Mouse (Mus musculus) forebrain, embryonic 10.5 days (tissue): ENCODE data around the gene Rhox4b. TPM values are rescaled to one million over a fixed set of nuclear protein-coding genes. Genes with fewer than 3 reads are reported as not detected.
"Not testable (repeated sequence)": the region's sequence is repeated elsewhere in the genome, so short reads cannot be mapped to it uniquely, and the experiment has no call there.

Experiments
- DNase-seq: peaks from one replicate; pipeline ENCODE4 v3.0.0-alpha.2; 2017; ENCODE audit warnings: low spot score; ENCODE audit errors: extremely low spot score
- H3K27ac ChIP-seq: fragments of 300-500 bp; sonication (generic); 2 replicates; pipeline ENCODE4 v1.5.1; 2016; ENCODE audit warnings: mild to moderate bottlenecking
- H3K27me3 ChIP-seq: fragments of 300-500 bp; sonication (generic); 2 replicates; pipeline ENCODE4 v1.6.1; 2016; ENCODE audit warnings: mild to moderate bottlenecking; ENCODE audit not compliant: poor library complexity, severe bottlenecking
- H3K36me3 ChIP-seq: fragments of 300-500 bp; sonication (generic); replicated peaks from 2 replicates; pipeline ENCODE4 v1.6.1; 2016; ENCODE audit warnings: mild to moderate bottlenecking, moderate library complexity
- H3K4me1 ChIP-seq: fragments of 300-500 bp; sonication (generic); 2 replicates; pipeline ENCODE4 v1.6.1; 2016
- H3K4me3 ChIP-seq: fragments of 300-500 bp; sonication (generic); 2 replicates; pipeline ENCODE4 v1.5.1; 2016; ENCODE audit warnings: mild to moderate bottlenecking, moderate library complexity
- H3K9me3 ChIP-seq: fragments of 300-500 bp; sonication (generic); 2 replicates; pipeline ENCODE4 v1.6.1; 2016; ENCODE audit warnings: mild to moderate bottlenecking, moderate library complexity
- WGBS: fragments of 180-500 bp; shearing (Covaris S2); methylation state at CpG from one replicate; pipeline ENCODE4 v1.1.7; 2016; 5-methylcytosine and 5-hydroxymethylcytosine counted together
- polyA plus RNA-seq: library from polyadenylated mRNA; unstranded; fragments of >200 nt; fragmentation: Nextera tagmentation; extraction: Ambion mirVana; gene quantifications from 2 replicates; pipeline ENCODE4 v1.2.1, GENCODE M21; 2016

Rhox4b gene
- polyA plus RNA-seq: not detected in 2 replicates

DNA sequence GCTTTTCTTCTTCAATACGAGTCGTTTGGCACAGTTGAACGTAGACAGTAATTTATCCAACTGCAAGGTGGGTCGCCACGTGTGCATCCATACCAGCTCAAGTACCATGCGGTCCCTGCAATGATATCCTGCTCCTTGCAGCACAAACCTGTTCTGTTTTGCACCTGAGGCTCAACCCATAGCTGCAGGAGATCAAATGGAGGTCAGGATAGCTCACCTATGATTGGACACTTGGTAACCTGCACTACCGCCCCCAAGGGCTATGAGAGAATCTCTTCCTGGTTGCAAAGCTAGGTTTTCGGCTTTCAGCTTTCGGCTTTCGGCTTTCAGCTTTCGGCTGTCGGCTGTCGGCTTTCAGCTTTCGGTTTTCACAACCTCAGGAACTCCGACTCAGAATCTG, at the start of gene Rhox4b:
TSS of gene Rhox4b (plus strand) at position 301 of the 400 bp plus-strand sequence.
- not testable (repeated sequence) for H3K9me3 ChIP-seq, H3K36me3 ChIP-seq, DNase-seq, H3K27me3 ChIP-seq, H3K4me1 ChIP-seq, H3K4me3 ChIP-seq, H3K27ac ChIP-seq
- WGBS: 93% methylated on average over 15 of the region's 15 CpGs

DNA sequence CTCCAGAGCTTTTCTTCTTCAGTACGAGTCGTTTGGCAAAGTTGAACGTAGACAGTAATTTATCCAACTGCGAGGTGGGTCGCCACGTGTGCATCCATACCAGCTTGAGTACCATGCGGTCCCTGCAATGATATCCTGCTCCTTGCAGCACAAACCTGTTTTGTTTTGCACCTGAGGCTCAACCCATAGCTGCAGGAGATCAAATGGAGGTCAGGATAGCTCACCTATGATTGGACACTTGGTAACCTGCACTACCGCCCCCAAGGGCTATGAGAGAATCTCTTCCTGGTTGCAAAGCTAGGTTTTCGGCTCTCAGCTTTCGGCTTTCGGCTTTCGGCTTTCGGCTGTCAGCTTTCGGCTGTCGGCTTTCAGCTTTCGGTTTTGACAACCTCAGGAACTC, 41.7 kb upstream of the Rhox4b start, which contains the start of gene Rhox4a2:
TSS of gene Rhox4a2 (plus strand) at position 301 of the 400 bp plus-strand sequence.
- H3K27me3 ChIP-seq, H3K36me3 ChIP-seq, H3K4me1 ChIP-seq, H3K4me3 ChIP-seq, H3K27ac ChIP-seq, DNase-seq, H3K9me3 ChIP-seq: not testable (repeated sequence)
- WGBS: 90% methylated on average over 9 of the region's 16 CpGs

DNA sequence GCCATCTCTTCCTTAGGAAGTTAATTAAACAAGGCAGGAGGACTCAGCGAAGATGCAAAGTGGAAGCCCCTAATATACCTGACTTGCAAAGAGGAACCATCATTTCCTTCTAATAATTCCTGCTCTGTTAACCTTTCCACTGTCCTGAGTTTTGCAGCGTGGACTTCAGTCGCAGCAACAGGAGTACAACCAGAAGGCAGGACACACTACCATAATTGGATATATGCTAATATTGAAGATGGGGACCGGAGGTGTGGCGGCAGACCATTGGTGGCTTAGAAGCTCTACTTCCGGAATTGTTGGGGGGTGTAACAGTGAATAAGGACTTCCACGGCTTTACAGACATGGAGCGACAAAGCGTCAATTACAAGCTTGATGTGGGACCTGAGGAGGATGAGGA, 20.5 kb upstream of the Rhox4b start, which contains the start of gene Rhox2b:
TSS of gene Rhox2b (plus strand) at position 301 of the 400 bp plus-strand sequence.
- H3K27me3 ChIP-seq, H3K4me3 ChIP-seq, DNase-seq, H3K9me3 ChIP-seq, H3K36me3 ChIP-seq, H3K27ac ChIP-seq, H3K4me1 ChIP-seq: not testable (repeated sequence)
- no CpG with 5 or more reads among the region's 9 CpGs for WGBS

GRCm38 (mm10) chrX:37453380-37453779, 21.1 kb downstream of the Rhox4b start, which contains the start of gene Rhox2c:
Gene Rhox2c (plus strand): TSS chrX:37453680.
- not testable (repeated sequence) for DNase-seq, H3K27me3 ChIP-seq, H3K9me3 ChIP-seq, H3K27ac ChIP-seq, H3K4me1 ChIP-seq, H3K4me3 ChIP-seq, H3K36me3 ChIP-seq
- 90% methylated on average over 8 of the region's 10 CpGs for WGBS

GRCm38 (mm10) chrX:37458285-37458684, 26.0 kb downstream of the Rhox4b start, which contains the start of gene Rhox3c:
Gene Rhox3c (plus strand): TSS chrX:37458585.
- H3K27me3 ChIP-seq, H3K4me1 ChIP-seq, DNase-seq, H3K27ac ChIP-seq, H3K4me3 ChIP-seq, H3K9me3 ChIP-seq, H3K36me3 ChIP-seq: not testable (repeated sequence)
- 98% methylated on average over 3 of the region's 4 CpGs for WGBS

DNA sequence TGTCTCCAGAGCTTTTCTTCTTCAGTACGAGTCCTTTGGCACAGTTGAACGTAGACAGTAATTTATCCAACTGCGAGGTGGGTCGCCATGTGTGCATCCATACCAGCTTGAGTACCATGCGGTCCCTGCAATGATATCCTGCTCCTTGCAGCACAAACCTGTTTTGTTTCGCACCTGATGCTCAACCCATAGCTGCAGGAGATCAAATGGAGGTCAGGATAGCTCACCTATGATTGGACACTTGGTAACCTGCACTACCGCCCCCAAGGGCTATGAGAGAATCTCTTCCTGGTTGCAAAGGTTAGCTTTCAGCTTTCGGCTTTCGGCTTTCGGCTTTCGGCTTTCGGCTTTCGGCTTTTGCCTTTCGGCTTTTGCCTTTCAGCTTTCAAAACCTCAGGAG, 47.7 kb downstream of the Rhox4b start, which contains the start of gene Rhox4c:
TSS of gene Rhox4c (plus strand) at position 301 of the 400 bp plus-strand sequence.
- H3K4me3 ChIP-seq, DNase-seq, H3K27ac ChIP-seq, H3K4me1 ChIP-seq, H3K36me3 ChIP-seq, H3K9me3 ChIP-seq, H3K27me3 ChIP-seq: not testable (repeated sequence)
- 93% methylated on average over 14 of the region's 14 CpGs for WGBS

Other genes starting within 250 kb of the Rhox4b start
- gene Ndufa1, start 241.3 kb upstream of the Rhox4b start, polyA plus RNA-seq: 376 and 385 TPM in 2 replicates
- gene Rnf113a1, start 241.2 kb upstream of the Rhox4b start, polyA plus RNA-seq: 11.2 and 12.9 TPM in 2 replicates
- not detected in 2 replicates for gene Gm9, start 221.5 kb upstream of the Rhox4b start, polyA plus RNA-seq
- not detected in 2 replicates for gene Rhox1, start 210.2 kb upstream of the Rhox4b start, polyA plus RNA-seq
- gene Rhox2a, start 187.5 kb upstream of the Rhox4b start, polyA plus RNA-seq: not detected in 2 replicates
- gene Rhox3a, start 182.6 kb upstream of the Rhox4b start, polyA plus RNA-seq: not detected in 2 replicates
- gene Rhox4a, start 167.2 kb upstream of the Rhox4b start, polyA plus RNA-seq: not detected in 2 replicates
- gene Rhox3a2, start 52.5 kb upstream of the Rhox4b start, polyA plus RNA-seq: not detected in 2 replicates
- 0.27 and 0.32 TPM in 2 replicates for gene Rhox4a2, start 41.6 kb upstream of the Rhox4b start, polyA plus RNA-seq
- not detected in 2 replicates for gene Rhox2b, start 20.4 kb upstream of the Rhox4b start, polyA plus RNA-seq
- 0.43 and 0.77 TPM in 2 replicates for gene Rhox2c, start 21.2 kb downstream of the Rhox4b start, polyA plus RNA-seq
- not detected in 2 replicates for gene Rhox3c, start 26.1 kb downstream of the Rhox4b start, polyA plus RNA-seq
- gene Rhox4c, start 47.8 kb downstream of the Rhox4b start, polyA plus RNA-seq: not detected in 2 replicates
- gene Rhox2d, start 60.9 kb downstream of the Rhox4b start, polyA plus RNA-seq: not detected in 2 replicates
- not detected in 2 replicates for gene Rhox4d, start 81.9 kb downstream of the Rhox4b start, polyA plus RNA-seq
- gene Rhox2e, start 98.0 kb downstream of the Rhox4b start, polyA plus RNA-seq: not detected in 2 replicates
- gene Rhox3e, start 109.5 kb downstream of the Rhox4b start, polyA plus RNA-seq: not detected in 2 replicates
- not detected in 2 replicates for gene Rhox4e, start 124.9 kb downstream of the Rhox4b start, polyA plus RNA-seq
- 0.57 TPM in 1 of 2 replicates, not detected in the other for gene Rhox2f, start 138.9 kb downstream of the Rhox4b start, polyA plus RNA-seq
- gene Rhox3f, start 148.5 kb downstream of the Rhox4b start, polyA plus RNA-seq: not detected in 2 replicates
- gene Rhox4f, start 175.2 kb downstream of the Rhox4b start, polyA plus RNA-seq: 0.17 TPM in 1 of 2 replicates, not detected in the other
- gene Rhox3g, start 196.1 kb downstream of the Rhox4b start, polyA plus RNA-seq: not detected in 2 replicates
- not detected in 2 replicates for gene Rhox2g, start 211.0 kb downstream of the Rhox4b start, polyA plus RNA-seq
- gene Rhox4g, start 218.8 kb downstream of the Rhox4b start, polyA plus RNA-seq: not detected in 2 replicates
- gene Rhox3h, start 236.3 kb downstream of the Rhox4b start, polyA plus RNA-seq: not detected in 2 replicates
- gene Rhox2h, start 240.8 kb downstream of the Rhox4b start, polyA plus RNA-seq: not detected in 2 replicates